Mouse (Mus musculus) liver, embryonic 14.5 days (tissue): ENCODE data around the gene Gm49337. TPM values are rescaled to one million over a fixed set of nuclear protein-coding genes. Genes with fewer than 3 reads are reported as not detected.

ENCODE experiments used
- ATAC-seq: fragments of 200-750 bp; cut with Nextera tagmentation; 2 replicates; pipeline ENCODE4 v1.8.0; 2017; ENCODE audit warnings: moderate number of reproducible peaks, mild to moderate bottlenecking, moderate library complexity; ENCODE audit not compliant: insufficient read depth
- DNase-seq, 3 experiments: peaks; one replicate each; pipeline ENCODE4 v3.0.0-alpha.2; 2012 to 2013; ENCODE audit warnings: low read depth in 3 of 3, low spot score in 3 of 3
- H3K27ac ChIP-seq: fragments of 300-500 bp; sonication (generic); 2 replicates; pipeline ENCODE4 v1.5.1; 2014; ENCODE audit warnings: moderate library complexity, mild to moderate bottlenecking, control low read depth, inconsistent platforms
- H3K27me3 ChIP-seq: fragments of 300-500 bp; sonication (generic); 2 replicates; pipeline ENCODE4 v1.6.1; 2014; ENCODE audit warnings: mild to moderate bottlenecking, low read length, moderate library complexity; ENCODE audit not compliant: control insufficient read depth, insufficient read depth
- H3K36me3 ChIP-seq: fragments of 300-500 bp; sonication (generic); replicated peaks from 2 replicates; pipeline ENCODE4 v1.6.1; 2014; ENCODE audit warnings: low read depth; ENCODE audit not compliant: control insufficient read depth, insufficient read depth
- H3K4me1 ChIP-seq, 2 experiments: fragments of 200-500 bp in 1 of 2; fragments of 300-500 bp in 1 of 2; sonication (generic) in 1 of 2; replicated peaks; 2 replicates each; pipeline ENCODE4 v1.6.1; 2012 to 2014; ENCODE audit warnings: antibody characterized with exemption in 1 of 2, inconsistent platforms in 1 of 2, low read length in 1 of 2; ENCODE audit not compliant: control insufficient read depth in 2 of 2, insufficient read depth in 2 of 2
- H3K4me2 ChIP-seq: fragments of 300-500 bp; sonication (generic); 2 replicates; pipeline ENCODE4 v1.6.1; 2014; ENCODE audit warnings: low read depth, mild to moderate bottlenecking, control low read depth, moderate library complexity
- H3K4me3 ChIP-seq, 2 experiments: fragments of 200-500 bp in 1 of 2; fragments of 300-500 bp in 1 of 2; sonication (generic) in 1 of 2; 2 replicates each; pipeline ENCODE4 v1.5.1; 2012 to 2014; ENCODE audit warnings: low read depth in 2 of 2, low read length in 2 of 2, mild to moderate bottlenecking in 2 of 2, control low read depth in 1 of 2, inconsistent platforms in 1 of 2, moderate library complexity in 1 of 2; ENCODE audit not compliant: insufficient read depth in 1 of 2
- H3K9ac ChIP-seq: fragments of 300-500 bp; sonication (generic); replicated peaks from 2 replicates; pipeline ENCODE4 v1.6.1; 2014; ENCODE audit warnings: mild to moderate bottlenecking, control low read depth, moderate library complexity
- H3K9me3 ChIP-seq: fragments of 300-500 bp; sonication (generic); 2 replicates; pipeline ENCODE4 v1.6.1; 2016; ENCODE audit warnings: low read length, mixed read lengths; ENCODE audit not compliant: control insufficient read depth
- CTCF ChIP-seq: IDR thresholded peaks from 2 replicates; pipeline ENCODE4 v1.5.1; 2016; ENCODE audit warnings: antibody characterized with exemption, low read depth, control low read depth
- EP300 ChIP-seq: IDR thresholded peaks from 2 replicates; pipeline ENCODE4 v1.6.1; 2016; ENCODE audit warnings: antibody characterized with exemption, low read depth
- WGBS: fragments of 180-500 bp; shearing (Covaris S2); extraction: QIAGEN DNeasy Blood & Tissue Kit; methylation state at CpG from one replicate; pipeline ENCODE4 v1.1.7; 2014; ENCODE audit not compliant: insufficient replicate concordance; 5-methylcytosine and 5-hydroxymethylcytosine counted together
- polyA plus RNA-seq, 2 experiments: library from polyadenylated mRNA; depleted of rRNA in 1 of 2; stranded (reverse) in 1 of 2; unstranded in 1 of 2; fragments of >200 nt; fragmentation: Nextera tagmentation in 1 of 2; extraction: Ambion mirVana in 1 of 2; gene quantifications; 2 replicates each; pipeline versions ENCODE4 v1.2.1 to v1.2.3; 2012 to 2014

Gene Gm49337
- polyA plus RNA-seq, 2 experiments, result not detected

DNA sequence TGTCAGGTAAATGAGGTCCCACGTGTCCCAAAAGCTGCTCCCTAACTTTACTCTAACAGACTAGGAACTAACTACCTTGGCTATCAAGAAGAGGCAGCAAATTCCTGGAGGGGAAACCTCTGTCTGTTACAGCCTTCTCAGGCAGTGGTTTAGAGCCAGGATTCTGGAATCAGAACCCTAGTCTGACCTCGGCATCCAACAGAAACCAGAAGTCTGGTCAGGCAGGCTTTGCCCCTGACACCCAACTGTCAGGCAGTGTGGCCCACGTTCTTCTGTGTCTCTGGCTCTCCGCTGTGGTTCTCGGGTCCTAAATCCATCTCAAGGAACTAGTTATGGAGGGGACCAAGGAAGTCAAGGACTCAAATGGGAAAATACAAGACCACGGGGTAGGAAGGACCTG lies 21.9 kb upstream of the Gm49337 start, which contains the start of gene Lurap1:
TSS of gene Lurap1 (minus strand) at position 101 of the 400 bp plus-strand sequence.
- no peak for ATAC-seq
- H3K4me2 ChIP-seq, result peak within 1 kb of the TSS; percentile 75
- no peak within 1 kb of the TSS; the same call in 1 of the 2 replicates for H3K27ac ChIP-seq
- WGBS, result 63% methylated on average over 6 of the region's 6 CpGs
- peaks cover 9% of the 10 kb centered on the region; the same call in 1 of the 2 replicates for H3K36me3 ChIP-seq
- no peaks in the 10 kb centered on the region for H3K27me3 ChIP-seq
- H3K9ac ChIP-seq, result peak within 1 kb of the TSS; percentile 71
- no peaks in the 10 kb centered on the region for H3K9me3 ChIP-seq
- no peak for DNase-seq
- peaks cover 3 to 7% of the 10 kb centered on the region in 2 experiments; a peak in 3 of 4 replicates for H3K4me1 ChIP-seq
- no peak for TF ChIP-seq CTCF
- no peak for TF ChIP-seq EP300
- H3K4me3 ChIP-seq, result peak within 1 kb of the TSS; percentile 60 to 71

DNA sequence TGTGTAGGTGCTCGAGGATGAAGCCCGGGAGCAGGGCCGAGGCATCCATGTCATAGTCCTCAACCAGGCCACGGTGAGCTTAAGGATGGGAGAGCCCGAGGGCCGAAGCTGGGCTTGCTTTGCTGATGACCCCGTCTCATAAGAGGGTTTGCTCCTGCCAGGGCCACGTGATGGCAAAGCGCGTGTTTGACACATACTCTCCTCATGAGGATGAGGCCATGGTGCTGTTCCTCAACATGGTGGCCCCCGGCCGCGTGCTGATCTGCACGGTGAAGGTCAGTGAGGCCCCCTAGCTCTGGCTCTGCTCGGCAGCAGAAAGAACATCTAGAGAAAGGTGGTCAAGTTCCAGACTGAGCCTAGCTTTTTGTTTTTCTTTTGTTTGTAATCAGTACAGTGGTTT lies 20.5 kb upstream of the Gm49337 start:
- Histone ChIP-seq H3K27ac (no peak overlapping the region), H3K4me2 (no peak overlapping the region), H3K4me1 (peaks cover 3 to 7% of the 10 kb centered on the region in 2 experiments; a peak in 3 of 4 replicates), H3K27me3 (no peaks in the 10 kb centered on the region), H3K4me3 (no peak overlapping the region), H3K9ac (no peak overlapping the region), H3K36me3 (peaks cover 12% of the 10 kb centered on the region), H3K9me3 (no peaks in the 10 kb centered on the region)
- 84% methylated on average over 15 of the region's 15 CpGs for WGBS
- DNase-seq, result no peak
- no peak for TF ChIP-seq CTCF
- TF ChIP-seq EP300, result no peak
- no peak for ATAC-seq

GRCm38 (mm10) chr4:116157882-116158281 lies 15.3 kb upstream of the Gm49337 start:
- Histone ChIP-seq H3K9me3 (no peaks in the 10 kb centered on the region), H3K27me3 (no peaks in the 10 kb centered on the region), H3K9ac (no peak overlapping the region), H3K4me3 (no peak overlapping the region), H3K4me2 (no peak overlapping the region), H3K4me1 (peaks cover 0 to 3% of the 10 kb centered on the region in 2 experiments; a peak in 2 of 4 replicates), H3K27ac (no peak overlapping the region), H3K36me3 (peaks cover 17% of the 10 kb centered on the region)
- 79% methylated on average over 2 of the region's 2 CpGs for WGBS
- no peak for ATAC-seq
- no peak for DNase-seq
- TF ChIP-seq EP300 (no peak), CTCF (no peak)

GRCm38 (mm10) chr4:116159912-116160311 lies 13.3 kb upstream of the Gm49337 start:
- H3K9ac ChIP-seq, result no peak overlapping the region
- peak; percentile 56 for TF ChIP-seq CTCF
- TF ChIP-seq EP300, result no peak
- H3K27ac ChIP-seq, result no peak overlapping the region
- DNase-seq, result no peak
- H3K4me2 ChIP-seq, result no peak overlapping the region
- WGBS, result 55% methylated on average over 3 of the region's 3 CpGs
- H3K4me1 ChIP-seq, result peaks cover 0 to 3% of the 10 kb centered on the region in 2 experiments; a peak in 2 of 4 replicates
- peaks cover 15% of the 10 kb centered on the region for H3K36me3 ChIP-seq
- no peak overlapping the region for H3K4me3 ChIP-seq
- H3K9me3 ChIP-seq, result no peaks in the 10 kb centered on the region
- no peak for ATAC-seq
- no peaks in the 10 kb centered on the region for H3K27me3 ChIP-seq

DNA sequence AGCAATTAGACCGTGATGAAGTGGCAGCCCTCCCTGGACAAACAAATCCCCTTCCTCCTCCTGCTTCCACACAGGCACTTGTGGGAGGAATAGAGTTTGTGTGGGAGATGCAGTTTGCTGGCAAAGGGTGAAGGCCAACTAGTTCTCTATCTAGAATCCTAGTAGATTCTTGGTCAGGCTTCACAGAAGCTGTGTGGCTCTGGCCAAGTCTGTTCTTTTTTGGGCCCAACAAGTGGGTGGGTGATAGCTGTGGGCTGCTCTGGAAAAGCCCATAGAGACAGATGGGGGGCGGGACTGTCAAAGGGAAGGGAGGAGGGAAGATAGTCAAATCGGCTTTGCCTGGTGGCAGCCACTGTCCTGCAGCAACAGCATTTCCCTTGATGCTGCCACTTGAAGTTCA lies 12.4 kb upstream of the Gm49337 start:
- H3K36me3 ChIP-seq, result peaks cover 12% of the 10 kb centered on the region
- no peak overlapping the region for H3K4me3 ChIP-seq
- H3K27me3 ChIP-seq, result no peaks in the 10 kb centered on the region
- H3K9ac ChIP-seq, result no peak overlapping the region
- DNase-seq, result no peak
- H3K9me3 ChIP-seq, result no peaks in the 10 kb centered on the region
- no peak overlapping the region for H3K4me2 ChIP-seq
- ATAC-seq, result no peak
- 60% methylated on average over 3 of the region's 3 CpGs for WGBS
- no peak for TF ChIP-seq CTCF
- TF ChIP-seq EP300, result no peak
- H3K27ac ChIP-seq, result no peak overlapping the region
- H3K4me1 ChIP-seq, result peaks cover 0 to 3% of the 10 kb centered on the region in 2 experiments; a peak in 2 of 4 replicates
